Mouse (Mus musculus) forebrain, embryonic 12.5 days (tissue): ENCODE results near the gene Olfr469. TPM values are rescaled to one million over a fixed set of nuclear protein-coding genes. Genes with fewer than 3 reads are reported as not detected.

Experiments used
- polyA plus RNA-seq: library from polyadenylated mRNA; unstranded; fragments of >200 nt; fragmentation: Nextera tagmentation; extraction: Ambion mirVana; gene quantifications from 2 replicates; pipeline ENCODE4 v1.2.1, GENCODE M21; 2016

Gene Olfr469
- polyA plus RNA-seq, 1 experiment from 2014 or later: not detected

Other genes starting within 250 kb of the Olfr469 start
- gene Ppfibp2, start 230.3 kb downstream of the Olfr469 start, polyA plus RNA-seq: 2.0 and 2.7 TPM in 2 replicates
- gene 5330417H12Rik, start 200.4 kb downstream of the Olfr469 start, polyA plus RNA-seq: not detected in 2 replicates
- gene Cyb5r2, start 67.5 kb downstream of the Olfr469 start, polyA plus RNA-seq: 0.17 TPM in 1 of 2 replicates, not detected in the other
- not detected in 2 replicates for gene Ovch2, start 24.3 kb downstream of the Olfr469 start, polyA plus RNA-seq
- gene Olfr467, start 13.3 kb downstream of the Olfr469 start, polyA plus RNA-seq: not detected in 2 replicates
- not detected in 2 replicates for gene Olfr470, start 21.9 kb upstream of the Olfr469 start, polyA plus RNA-seq
- not detected in 2 replicates for gene Olfr472, start 72.4 kb upstream of the Olfr469 start, polyA plus RNA-seq
- gene Olfr473, start 104.9 kb upstream of the Olfr469 start, polyA plus RNA-seq: not detected in 2 replicates
- not detected in 2 replicates for gene Olfr474, start 129.1 kb upstream of the Olfr469 start, polyA plus RNA-seq
- not detected in 2 replicates for gene Olfr476, start 139.3 kb upstream of the Olfr469 start, polyA plus RNA-seq
- not detected in 2 replicates for gene Olfr477, start 161.2 kb upstream of the Olfr469 start, polyA plus RNA-seq
- gene Olfr478, start 208.4 kb upstream of the Olfr469 start, polyA plus RNA-seq: not detected in 2 replicates
- gene Olfr479, start 225.2 kb upstream of the Olfr469 start, polyA plus RNA-seq: not detected in 2 replicates
- not detected in 2 replicates for gene Olfr480, start 241.8 kb upstream of the Olfr469 start, polyA plus RNA-seq